Mouse (Mus musculus) erythroblast, embryonic 14.5 days (primary cell): ENCODE results near the gene Ubxn6.

Source experiments
- GATA1 ChIP-seq: IDR thresholded peaks from 2 replicates; pipeline ENCODE4 v1.6.1; 2012; ENCODE audit warnings: low read length, inconsistent platforms, mixed read lengths
- TAL1 ChIP-seq: IDR thresholded peaks from 3 replicates; pipeline ENCODE4 v1.6.1; 2012; ENCODE audit warnings: low read length, inconsistent platforms, mixed read lengths

- no peak for TF ChIP-seq GATA1
- TF ChIP-seq TAL1, result no peak
Observed at GRCm38 (mm10) chr17:56071126-56071525, 3.7 kb downstream of the Ubxn6 start.
